Mouse (Mus musculus) G1E (cell line): ENCODE data around the gene Zfp36l1. TPM values are rescaled to one million over a fixed set of nuclear protein-coding genes. Genes with fewer than 3 reads are reported as not detected.

Source experiments
- ATAC-seq: 2 replicates; pipeline ENCODE4 v1.8.0; 2016; ENCODE audit warnings: mild to moderate bottlenecking; ENCODE audit not compliant: insufficient number of reproducible peaks, poor library complexity, low FRiP score, severe bottlenecking; ENCODE audit errors: extremely low read depth
- DNase-seq: peaks from one replicate; pipeline ENCODE4 v3.0.0; 2012; ENCODE audit warnings: low spot score
- H3K27me3 ChIP-seq: 2 replicates; pipeline ENCODE4 v1.6.1; 2012; ENCODE audit warnings: mild to moderate bottlenecking, low read length, inconsistent platforms; ENCODE audit not compliant: insufficient read depth
- H3K36me3 ChIP-seq: replicated peaks from 2 replicates; pipeline ENCODE3; 2012; ENCODE audit warnings: mild to moderate bottlenecking, inconsistent platforms
- H3K4me1 ChIP-seq: 2 replicates; pipeline ENCODE4 v1.6.1; 2012; ENCODE audit warnings: low read depth, low read length, inconsistent platforms, mixed read lengths; ENCODE audit not compliant: insufficient read depth
- H3K4me3 ChIP-seq: 2 replicates; pipeline ENCODE4 v1.5.1; 2012; ENCODE audit warnings: low read depth, mild to moderate bottlenecking, inconsistent platforms, low read length, moderate library complexity, mixed read lengths
- H3K9me3 ChIP-seq: replicated peaks from 2 replicates; pipeline ENCODE4 v1.6.1; 2012; ENCODE audit warnings: inconsistent platforms
- CTCF ChIP-seq: IDR thresholded peaks from 2 replicates; pipeline ENCODE4 v1.5.1; 2012; ENCODE audit warnings: low read depth, low read length, inconsistent platforms, mixed read lengths
- GATA1 ChIP-seq: IDR thresholded peaks from 2 replicates; pipeline ENCODE4 v1.6.1; 2012; ENCODE audit warnings: borderline replicate concordance, low read length, inconsistent platforms, mixed read lengths
- GATA2 ChIP-seq: IDR thresholded peaks from 2 replicates; pipeline ENCODE4 v1.6.1; 2012; ENCODE audit warnings: low read depth, low read length, inconsistent platforms, borderline replicate concordance
- POLR2AphosphoS5 ChIP-seq: IDR thresholded peaks from 2 replicates; pipeline ENCODE4 v1.6.1; 2012; ENCODE audit warnings: low read depth, low read length, inconsistent platforms; ENCODE audit not compliant: insufficient replicate concordance
- TAL1 ChIP-seq: conservative IDR thresholded peaks from 2 replicates; pipeline ENCODE4 v1.6.1; 2012; ENCODE audit warnings: low read depth, low read length, inconsistent platforms, mixed read lengths
- polyA plus RNA-seq: library from polyadenylated mRNA; stranded (reverse); fragments of >175 nt; gene quantifications from 2 replicates; pipeline ENCODE4 v1.2.3, GENCODE M21; 2012
- total RNA-seq, 2 experiments: library from RNA; stranded (forward) in 1 of 2; stranded (reverse) in 1 of 2; fragments of 200-1000 nt in 1 of 2; fragments of >200 nt in 1 of 2; fragmentation: Nextera tagmentation in 1 of 2; gene quantifications; 2 replicates each; pipeline ENCODE4 v1.2.3; 2014 to 2017

The Zfp36l1 gene
- total and polyA plus RNA-seq, 3 experiments, result 40.3 to 357 (median 281) TPM

DNA sequence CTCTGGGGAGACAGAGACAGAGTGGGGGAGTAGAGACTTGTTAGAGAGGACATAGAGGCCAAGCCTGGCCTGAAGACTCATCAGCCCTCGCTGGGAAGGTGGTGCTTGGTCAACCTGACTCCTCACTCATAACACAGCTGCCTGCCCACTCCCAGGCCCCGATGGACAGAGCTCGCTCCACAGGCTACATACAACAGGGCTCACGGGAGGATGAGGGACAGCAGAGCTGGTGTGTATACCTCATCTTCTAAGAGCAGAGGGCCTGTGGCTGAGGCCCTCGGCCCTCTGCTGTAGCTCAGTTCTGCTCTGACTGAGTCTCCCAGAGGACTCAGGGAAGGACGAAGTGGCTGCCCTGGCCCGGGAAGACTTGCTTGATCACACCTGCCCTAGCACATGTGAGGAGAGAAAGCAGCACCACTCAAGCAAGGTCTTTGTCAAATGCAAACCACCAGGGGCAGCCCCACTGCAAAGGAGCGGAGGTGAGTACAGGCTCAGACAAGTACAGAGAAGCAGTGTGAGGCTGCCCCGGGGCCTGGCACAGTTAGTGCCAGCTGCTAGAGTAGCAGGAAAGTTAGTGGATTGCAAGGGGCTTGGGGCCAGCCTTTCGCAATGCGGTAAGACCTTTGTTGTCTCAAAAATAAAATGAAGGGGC lies 34.9 kb upstream of the Zfp36l1 start:
- H3K27me3 ChIP-seq, result peaks cover 9% of the 10 kb centered on the region
- no peak for ATAC-seq
- H3K4me1 ChIP-seq, result peaks cover 29% of the 10 kb centered on the region
- no peak for TF ChIP-seq GATA2
- TF ChIP-seq POLR2AphosphoS5, result no peak
- TF ChIP-seq CTCF, result no peak
- TF ChIP-seq GATA1, result no peak
- TF ChIP-seq TAL1, result no peak
- no peak for DNase-seq
- peaks cover 6% of the 10 kb centered on the region; the same call in 1 of the 2 replicates for H3K9me3 ChIP-seq
- H3K36me3 ChIP-seq, result no peaks in the 10 kb centered on the region
- no peak overlapping the region for H3K4me3 ChIP-seq

DNA sequence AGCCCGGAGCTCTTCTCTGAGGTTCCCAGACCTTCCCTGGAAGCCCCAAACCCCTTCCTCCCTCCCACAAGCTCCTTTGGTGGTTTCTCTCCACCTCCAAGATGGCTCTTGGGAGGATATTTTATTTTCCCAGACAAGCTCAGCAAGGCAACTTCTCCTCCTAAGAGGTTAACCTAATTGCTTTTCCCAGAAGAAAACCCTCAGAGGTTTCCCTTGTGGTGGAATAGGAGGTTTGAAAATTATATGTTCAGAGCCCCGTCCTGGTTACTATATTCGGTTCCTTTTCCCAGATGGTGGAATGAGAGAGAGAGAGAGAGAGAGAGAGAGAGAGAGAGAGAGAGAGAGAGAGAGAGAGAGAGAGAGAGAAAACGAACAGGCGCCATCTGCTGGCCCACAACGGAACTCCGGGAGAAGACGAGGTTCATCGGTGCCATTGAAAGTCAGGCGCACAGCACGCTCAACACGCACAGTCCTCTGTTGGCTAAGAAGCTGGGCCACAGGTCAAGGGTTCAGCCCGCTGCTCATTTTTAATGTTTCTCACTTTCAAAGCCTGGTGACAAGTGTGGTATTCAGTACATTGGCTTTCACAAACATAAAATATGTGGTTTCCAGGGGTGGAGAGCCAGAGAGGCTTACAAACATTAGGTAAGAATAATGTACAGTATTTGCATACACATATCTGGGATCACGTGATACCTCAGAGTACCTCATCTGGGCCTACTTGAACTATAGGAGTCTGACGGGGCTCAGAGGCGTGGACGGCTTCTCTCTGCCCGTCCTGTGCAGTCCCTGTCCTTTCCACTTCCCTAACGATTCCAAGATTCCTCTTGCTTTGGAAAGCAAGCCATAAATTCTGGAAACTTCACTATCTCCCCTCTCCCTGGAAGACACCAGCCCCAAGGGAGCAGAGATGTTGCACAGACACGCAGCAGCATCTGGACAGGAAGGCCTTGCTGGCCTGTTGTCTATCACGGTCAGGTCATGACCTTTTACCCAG lies 33.7 kb upstream of the Zfp36l1 start:
- Histone ChIP-seq H3K4me3 (no peak overlapping the region), H3K27me3 (peaks cover 9% of the 10 kb centered on the region), H3K9me3 (no peaks in the 10 kb centered on the region), H3K4me1 (peaks cover 31% of the 10 kb centered on the region), H3K36me3 (no peaks in the 10 kb centered on the region)
- ATAC-seq (no peak), DNase-seq (no peak)
- TF ChIP-seq TAL1 (no peak), GATA2 (no peak), GATA1 (no peak), POLR2AphosphoS5 (no peak), CTCF (peak; percentile 79)

GRCm38 (mm10) chr12:80145365-80145764 lies 32.6 kb upstream of the Zfp36l1 start:
- no peaks in the 10 kb centered on the region for H3K9me3 ChIP-seq
- no peak overlapping the region for H3K4me3 ChIP-seq
- H3K4me1 ChIP-seq, result peaks cover 38% of the 10 kb centered on the region
- DNase-seq, result no peak
- no peaks in the 10 kb centered on the region for H3K36me3 ChIP-seq
- TF ChIP-seq TAL1 (no peak), CTCF (no peak), GATA2 (no peak), GATA1 (no peak), POLR2AphosphoS5 (no peak)
- H3K27me3 ChIP-seq, result peaks cover 13% of the 10 kb centered on the region
- no peak for ATAC-seq

DNA sequence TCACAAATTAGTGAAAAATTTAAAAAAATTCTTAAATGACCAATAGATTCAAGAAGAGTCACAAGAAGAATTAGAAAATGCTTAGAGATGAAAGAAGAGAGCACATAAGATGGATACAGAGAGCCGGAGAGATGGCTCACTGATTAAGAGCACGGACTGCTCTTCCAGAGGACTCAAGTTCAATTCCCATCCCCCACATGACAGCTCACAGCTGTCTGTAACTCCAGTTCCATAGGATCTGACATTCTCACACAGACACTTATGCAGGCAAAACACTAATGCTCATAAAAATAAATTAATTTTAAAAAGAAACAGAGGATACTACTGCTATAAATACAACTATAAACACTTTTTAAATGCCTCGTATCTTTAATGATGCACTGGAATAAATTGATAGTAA lies 32.0 kb upstream of the Zfp36l1 start:
- TF ChIP-seq TAL1 (no peak), GATA1 (no peak), CTCF (no peak)
- no peak for DNase-seq

GRCm38 (mm10) chr12:80141470-80141869 lies 28.7 kb upstream of the Zfp36l1 start:
- Histone ChIP-seq H3K9me3 (no peaks in the 10 kb centered on the region), H3K4me1 (peaks cover 41% of the 10 kb centered on the region), H3K27me3 (peaks cover 37% of the 10 kb centered on the region), H3K4me3 (no peak overlapping the region), H3K36me3 (no peaks in the 10 kb centered on the region)
- peak; percentile 69 for DNase-seq
- TF ChIP-seq CTCF, result peak; percentile 96
- no peak for TF ChIP-seq GATA2
- no peak for TF ChIP-seq POLR2AphosphoS5
- ATAC-seq, result no peak; the same call in 1 of the 2 replicates

More for the DNA sequence above, 32.0 kb upstream of the Zfp36l1 start:
- H3K4me3 ChIP-seq, result no peak overlapping the region
- no peak for ATAC-seq
- no peaks in the 10 kb centered on the region for H3K9me3 ChIP-seq
- peaks cover 40% of the 10 kb centered on the region for H3K4me1 ChIP-seq
- no peaks in the 10 kb centered on the region for H3K36me3 ChIP-seq
- peaks cover 15% of the 10 kb centered on the region for H3K27me3 ChIP-seq

GRCm38 (mm10) chr12:80141011-80141410 lies 28.2 kb upstream of the Zfp36l1 start:
- DNase-seq (no peak), ATAC-seq (no peak)
- no peak overlapping the region; the same call in 1 of the 2 replicates for H3K4me3 ChIP-seq
- no peaks in the 10 kb centered on the region for H3K36me3 ChIP-seq
- peaks cover 42% of the 10 kb centered on the region for H3K4me1 ChIP-seq
- H3K9me3 ChIP-seq, result no peaks in the 10 kb centered on the region
- peaks cover 41% of the 10 kb centered on the region for H3K27me3 ChIP-seq
- TF ChIP-seq GATA1 (no peak), POLR2AphosphoS5 (no peak), CTCF (no peak), GATA2 (no peak), TAL1 (no peak)
